Mouse (Mus musculus) intestine, embryonic 16.5 days (tissue): ENCODE measurements around the gene Fev. TPM values are rescaled to one million over a fixed set of nuclear protein-coding genes. Genes with fewer than 3 reads are reported as not detected.

ENCODE experiments used
- ATAC-seq: fragments of 200-750 bp; cut with Nextera tagmentation; 2 replicates; pipeline ENCODE4 v1.8.0; 2017; ENCODE audit warnings: moderate TSS enrichment, moderate library complexity
- H3K27ac ChIP-seq: fragments of 300-500 bp; sonication (generic); 2 replicates; pipeline ENCODE4 v1.5.1; 2014; ENCODE audit warnings: mild to moderate bottlenecking, low read length
- H3K27me3 ChIP-seq: fragments of 300-500 bp; sonication (generic); replicated peaks from 2 replicates; pipeline ENCODE4 v1.6.1; 2014; ENCODE audit warnings: low read length, control low read depth, mixed read lengths; ENCODE audit not compliant: control insufficient read depth, insufficient read depth
- H3K36me3 ChIP-seq: fragments of 300-500 bp; sonication (generic); 2 replicates; pipeline ENCODE4 v1.6.1; 2014; ENCODE audit warnings: low read length, control low read depth; ENCODE audit not compliant: control insufficient read depth, insufficient read depth
- H3K4me1 ChIP-seq: fragments of 300-500 bp; sonication (generic); 2 replicates; pipeline ENCODE4 v1.6.1; 2014; ENCODE audit warnings: low read length, control low read depth, mixed read lengths; ENCODE audit not compliant: control insufficient read depth, insufficient read depth
- H3K4me2 ChIP-seq: fragments of 300-500 bp; sonication (generic); 2 replicates; pipeline ENCODE4 v1.6.1; 2014; ENCODE audit warnings: low read depth, low read length, control low read depth
- H3K4me3 ChIP-seq: fragments of 300-500 bp; sonication (generic); 2 replicates; pipeline ENCODE4 v1.5.1; 2014; ENCODE audit warnings: mild to moderate bottlenecking, low read length
- H3K9ac ChIP-seq: fragments of 300-500 bp; sonication (generic); 2 replicates; pipeline ENCODE4 v1.6.1; 2014; ENCODE audit warnings: low read depth, low read length
- H3K9me3 ChIP-seq: fragments of 300-500 bp; sonication (generic); 2 replicates; pipeline ENCODE4 v1.6.1; 2016; ENCODE audit warnings: low read length, control low read depth; ENCODE audit not compliant: control insufficient read depth
- WGBS: fragments of 180-500 bp; shearing (Covaris S2); extraction: QIAGEN DNeasy Blood & Tissue Kit; methylation state at CpG from one replicate; pipeline ENCODE4 v1.1.7; 2014; 5-methylcytosine and 5-hydroxymethylcytosine counted together
- polyA plus RNA-seq: library from polyadenylated mRNA; unstranded; fragments of >200 nt; fragmentation: Nextera tagmentation; extraction: Ambion mirVana; gene quantifications from 2 replicates; pipeline ENCODE4 v1.2.1, GENCODE M21; 2015

Gene Fev
- polyA plus RNA-seq, 1 experiment from 2014 or later = 0.95 TPM

- H3K27me3 ChIP-seq = peaks cover 22% of the 10 kb centered on the region
- H3K4me2 ChIP-seq = 0 out of 2 replicates have a peak overlapping the region, but pooled peaks have one; percentile 6
- H3K9me3 ChIP-seq = no peaks in the 10 kb centered on the region
- no peak overlapping the region for H3K27ac ChIP-seq
- no peak overlapping the region for H3K4me3 ChIP-seq
- ATAC-seq = peak; percentile 24; the same call in 1 of the 2 replicates
- no peak overlapping the region for H3K9ac ChIP-seq
- no peaks in the 10 kb centered on the region for H3K36me3 ChIP-seq
- WGBS = 12% methylated on average over 8 of the region's 10 CpGs
- peaks cover 5% of the 10 kb centered on the region for H3K4me1 ChIP-seq
Measured at GRCm38 (mm10) chr1:74898656-74899431, 13.6 kb upstream of the Fev start.

GRCm38 (mm10) chr1:74897976-74898375 is 12.8 kb upstream of the Fev start:
- Histone ChIP-seq H3K4me2 (no peak overlapping the region), H3K36me3 (no peaks in the 10 kb centered on the region), H3K27ac (no peak overlapping the region), H3K4me1 (peaks cover 9% of the 10 kb centered on the region), H3K9ac (no peak overlapping the region), H3K27me3 (peaks cover 28% of the 10 kb centered on the region), H3K9me3 (no peaks in the 10 kb centered on the region), H3K4me3 (no peak overlapping the region)
- ATAC-seq = no peak
- 6% methylated on average over 7 of the region's 7 CpGs for WGBS

- H3K4me2 ChIP-seq = no peak overlapping the region
- no peaks in the 10 kb centered on the region for H3K36me3 ChIP-seq
- ATAC-seq = no peak
- peaks cover 50% of the 10 kb centered on the region for H3K27me3 ChIP-seq
- 20% methylated on average over 4 of the region's 4 CpGs for WGBS
- H3K4me3 ChIP-seq = no peak overlapping the region
- peaks cover 6% of the 10 kb centered on the region for H3K4me1 ChIP-seq
- no peak overlapping the region for H3K27ac ChIP-seq
- H3K9ac ChIP-seq = no peak overlapping the region
- H3K9me3 ChIP-seq = no peaks in the 10 kb centered on the region
Measured at GRCm38 (mm10) chr1:74894966-74895365, 9.7 kb upstream of the Fev start.

- H3K4me3 ChIP-seq = peak within 1 kb of the TSS; percentile 21
Measured at GRCm38 (mm10) chr1:74893134-74893855, 8.1 kb upstream of the Fev start, which contains the start of gene Cryba2. Cryba2 (minus strand) TSS chr1:74893143.

GRCm38 (mm10) chr1:74892351-74893133 is 7.3 kb upstream of the Fev start:
- 3% methylated on average over 39 of the region's 39 CpGs for WGBS
- no peaks in the 10 kb centered on the region for H3K9me3 ChIP-seq
- no peaks in the 10 kb centered on the region for H3K36me3 ChIP-seq
- no peak overlapping the region for H3K9ac ChIP-seq
- H3K4me1 ChIP-seq = peaks cover 6% of the 10 kb centered on the region
- peaks cover 57% of the 10 kb centered on the region for H3K27me3 ChIP-seq
- 0 out of 2 replicates have a peak, but pooled peaks have one; percentile 27 for ATAC-seq
- H3K27ac ChIP-seq = no peak overlapping the region
- peak overlapping the region; percentile 30 for H3K4me2 ChIP-seq
- H3K4me3 ChIP-seq = peak overlapping the region; percentile 21

More at GRCm38 (mm10) chr1:74893134-74893855, 8.1 kb upstream of the Fev start, which contains the start of gene Cryba2:
- Histone ChIP-seq H3K9ac (no peak within 1 kb of the TSS), H3K27ac (no peak within 1 kb of the TSS), H3K9me3 (no peaks in the 10 kb centered on the region), H3K4me1 (peaks cover 6% of the 10 kb centered on the region), H3K27me3 (peaks cover 55% of the 10 kb centered on the region), H3K36me3 (no peaks in the 10 kb centered on the region), H3K4me2 (peak within 1 kb of the TSS; percentile 30)
- WGBS = 4% methylated on average over 25 of the region's 25 CpGs
- ATAC-seq = 0 out of 2 replicates have a peak, but pooled peaks have one; percentile 34

GRCm38 (mm10) chr1:74891513-74891912 is 6.3 kb upstream of the Fev start:
- H3K27ac ChIP-seq = no peak overlapping the region
- H3K4me3 ChIP-seq = no peak overlapping the region
- no peak overlapping the region for H3K4me2 ChIP-seq
- H3K9me3 ChIP-seq = no peaks in the 10 kb centered on the region
- H3K36me3 ChIP-seq = no peaks in the 10 kb centered on the region
- 0% methylated on average over 2 of the region's 8 CpGs for WGBS
- no peak for ATAC-seq
- H3K4me1 ChIP-seq = peaks cover 6% of the 10 kb centered on the region
- no peak overlapping the region for H3K9ac ChIP-seq
- peaks cover 62% of the 10 kb centered on the region for H3K27me3 ChIP-seq

GRCm38 (mm10) chr1:74884196-74885141 is 750 bp downstream of the Fev start:
- Histone ChIP-seq H3K9me3 (no peaks in the 10 kb centered on the region), H3K27ac (no peak overlapping the region; the same call in 1 of the 2 replicates), H3K4me2 (peak overlapping the region; percentile 40), H3K4me3 (peak overlapping the region; percentile 27), H3K27me3 (peaks cover 68% of the 10 kb centered on the region), H3K4me1 (peaks cover 20% of the 10 kb centered on the region), H3K9ac (no peak overlapping the region), H3K36me3 (no peaks in the 10 kb centered on the region)
- no peak for ATAC-seq
- under 1% methylated on average over 57 of the region's 57 CpGs for WGBS

- no peak overlapping the region for H3K4me3 ChIP-seq
- no peaks in the 10 kb centered on the region for H3K36me3 ChIP-seq
- H3K4me2 ChIP-seq = no peak overlapping the region
- 19% methylated on average over 5 of the region's 5 CpGs for WGBS
- peaks cover 68% of the 10 kb centered on the region for H3K27me3 ChIP-seq
- no peak overlapping the region for H3K9ac ChIP-seq
- no peaks in the 10 kb centered on the region for H3K9me3 ChIP-seq
- no peak for ATAC-seq
- H3K27ac ChIP-seq = no peak overlapping the region
- H3K4me1 ChIP-seq = peaks cover 20% of the 10 kb centered on the region
Measured at GRCm38 (mm10) chr1:74883441-74883840, 1.8 kb downstream of the Fev start.
